Mouse (Mus musculus): ENCODE data around the gene Tial1. TPM values are rescaled to one million over a fixed set of nuclear protein-coding genes. Genes with fewer than 3 reads are reported as not detected.

Gene Tial1
- polyA plus RNA-seq (2014; fragmentation: Nextera tagmentation; extraction: Ambion mirVana), result 38.4 and 40.1 TPM in 2 replicates

DNA sequence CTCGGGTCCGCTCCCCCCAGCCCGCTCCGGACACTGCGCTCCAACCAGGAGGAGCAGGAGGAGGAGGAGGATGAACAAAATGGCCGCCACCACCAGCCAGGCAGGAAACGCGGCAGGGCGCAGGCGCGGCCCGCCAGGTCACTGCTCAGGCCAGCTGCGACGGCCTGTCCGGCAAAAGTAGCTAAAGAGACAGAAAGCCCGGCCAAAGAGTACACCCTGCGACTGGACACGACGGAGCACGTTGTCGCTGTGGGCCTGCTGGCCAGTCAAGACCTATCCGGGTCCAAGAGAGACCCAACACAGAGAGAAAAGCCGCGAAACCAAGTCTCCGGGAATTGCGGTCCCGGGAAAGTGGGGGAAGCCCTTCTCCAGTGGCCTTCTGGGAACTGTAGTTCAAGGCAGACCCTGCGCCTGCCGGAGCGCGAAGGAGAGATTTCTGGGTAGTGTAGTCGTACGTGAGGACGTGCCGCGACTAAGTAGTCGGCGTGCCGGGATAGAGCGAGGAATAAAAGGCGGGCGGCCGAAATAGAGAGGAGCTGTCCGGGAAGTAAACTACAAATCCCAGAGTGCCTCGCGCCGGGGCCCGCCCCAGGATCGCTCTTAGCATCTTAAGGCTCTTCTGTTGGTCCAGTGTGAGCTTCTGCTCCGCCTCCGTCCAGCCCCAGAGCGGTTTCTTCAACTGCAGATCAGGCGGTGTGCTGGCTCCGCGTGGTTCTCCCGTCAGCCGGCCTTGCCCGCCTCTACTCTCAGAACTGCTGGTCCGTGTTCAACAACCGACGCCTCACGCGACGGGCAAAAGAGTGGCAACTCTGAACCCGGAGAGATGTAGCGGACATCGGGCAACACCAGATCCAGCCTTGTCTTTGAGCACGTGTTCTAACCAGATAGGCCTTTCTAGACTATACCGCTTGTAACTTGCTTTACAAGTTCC lies at the start of gene Tial1:
TSS of gene Tial1 (minus strand) at position 433 of the 931 bp plus-strand sequence.
- Histone ChIP-seq H3K4me3 (ENCODE audit: low read depth, low read length) (peak within 1 kb of the TSS; percentile 59), H3K4me2 (ENCODE audit: low read depth, low read length) (peak within 1 kb of the TSS; percentile 85), H3K9me3 (ENCODE audit: control insufficient read depth, low read length) (peaks cover 6% of the 10 kb centered on the region; the same call in 1 of the 2 replicates), H3K4me1 (ENCODE audit: control insufficient read depth, insufficient read depth, low read length) (peaks cover 13% of the 10 kb centered on the region), H3K27ac (replicated peaks; ENCODE audit: low read depth, low read length) (peak within 1 kb of the TSS; percentile 96), H3K36me3 (ENCODE audit: control insufficient read depth, insufficient read depth, low read length) (no peaks in the 10 kb centered on the region), H3K9ac (ENCODE audit: low read depth, low read length) (peak within 1 kb of the TSS; percentile 80), H3K27me3 (replicated peaks; ENCODE audit: control insufficient read depth, insufficient read depth, low read length) (no peaks in the 10 kb centered on the region)
- ATAC-seq (ENCODE audit: low read depth), result peak; percentile 99
- DNase-seq (ENCODE audit: low spot score), result peak; percentile 100
- 1% methylated on average over 64 of the region's 69 CpGs for WGBS

DNA sequence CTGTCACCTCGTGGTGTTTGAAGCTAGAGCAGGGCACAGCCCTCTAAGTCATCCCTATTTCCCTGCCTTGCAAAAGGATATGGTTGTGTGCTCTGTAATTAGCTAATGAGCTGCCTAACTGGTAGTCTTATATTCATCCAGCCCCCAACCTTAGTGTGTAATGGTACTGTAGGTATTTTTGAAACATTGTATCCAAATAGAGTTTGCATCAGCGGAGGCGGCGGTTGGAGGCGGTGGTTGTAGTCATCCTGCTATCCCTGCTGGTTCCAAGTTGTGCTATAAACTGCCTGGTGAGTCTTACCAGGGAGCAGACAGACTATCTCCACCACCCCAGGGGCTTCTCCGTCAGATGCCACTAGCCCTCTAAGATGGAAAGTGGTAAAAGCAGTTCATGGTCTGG lies 42.6 kb upstream of the Tial1 start:
- no peaks in the 10 kb centered on the region for H3K36me3 ChIP-seq (ENCODE audit: control insufficient read depth, insufficient read depth, low read length)
- DNase-seq (ENCODE audit: low spot score), result no peak
- no peaks in the 10 kb centered on the region for H3K27me3 ChIP-seq (replicated peaks; ENCODE audit: control insufficient read depth, insufficient read depth, low read length)
- H3K9ac ChIP-seq (ENCODE audit: low read depth, low read length), result no peak overlapping the region
- 81% methylated on average over 6 of the region's 6 CpGs for WGBS
- ATAC-seq (ENCODE audit: low read depth), result no peak
- no peaks in the 10 kb centered on the region for H3K4me1 ChIP-seq (ENCODE audit: control insufficient read depth, insufficient read depth, low read length)
- no peaks in the 10 kb centered on the region for H3K9me3 ChIP-seq (ENCODE audit: control insufficient read depth, low read length)
- H3K27ac ChIP-seq (replicated peaks; ENCODE audit: low read depth, low read length), result no peak overlapping the region
- H3K4me2 ChIP-seq (ENCODE audit: low read depth, low read length), result no peak overlapping the region
- no peak overlapping the region for H3K4me3 ChIP-seq (ENCODE audit: low read depth, low read length)

DNA sequence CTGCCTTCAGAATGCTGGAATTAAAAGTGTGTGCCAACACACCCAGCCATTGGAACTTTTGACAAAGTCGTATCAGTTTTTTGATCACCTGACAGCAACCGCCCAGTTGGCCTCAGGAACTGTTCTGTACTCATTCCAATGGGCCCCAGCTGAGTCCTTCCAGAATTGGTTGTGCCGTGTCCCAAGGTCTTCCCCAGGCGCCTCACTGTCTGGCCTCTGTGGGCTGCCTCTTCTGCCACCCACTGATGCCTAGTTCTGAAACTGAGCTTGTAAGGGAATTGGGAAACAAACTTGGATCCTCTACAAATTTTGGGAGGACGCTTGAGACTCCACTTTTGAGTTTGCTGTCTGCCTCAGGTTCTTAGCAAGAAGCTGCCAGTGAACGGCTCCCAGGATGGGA lies 38.3 kb upstream of the Tial1 start:
- H3K9me3 ChIP-seq (ENCODE audit: control insufficient read depth, low read length), result no peaks in the 10 kb centered on the region
- no peak overlapping the region for H3K4me3 ChIP-seq (ENCODE audit: low read depth, low read length)
- WGBS, result 76% methylated on average over 6 of the region's 6 CpGs

GRCm38 (mm10) chr7:128494546-128494945 lies 33.0 kb upstream of the Tial1 start:
- no peaks in the 10 kb centered on the region for H3K36me3 ChIP-seq (ENCODE audit: control insufficient read depth, insufficient read depth, low read length)
- ATAC-seq (ENCODE audit: low read depth) (no peak), DNase-seq (ENCODE audit: low spot score) (no peak)
- H3K27me3 ChIP-seq (replicated peaks; ENCODE audit: control insufficient read depth, insufficient read depth, low read length), result no peaks in the 10 kb centered on the region
- H3K9ac ChIP-seq (ENCODE audit: low read depth, low read length), result no peak overlapping the region
- H3K27ac ChIP-seq (replicated peaks; ENCODE audit: low read depth, low read length), result no peak overlapping the region
- H3K4me2 ChIP-seq (ENCODE audit: low read depth, low read length), result no peak overlapping the region
- H3K4me1 ChIP-seq (ENCODE audit: control insufficient read depth, insufficient read depth, low read length), result no peaks in the 10 kb centered on the region
- H3K4me3 ChIP-seq (ENCODE audit: low read depth, low read length), result no peak overlapping the region
- 87% methylated on average over 5 of the region's 5 CpGs for WGBS
- H3K9me3 ChIP-seq (ENCODE audit: control insufficient read depth, low read length), result no peaks in the 10 kb centered on the region

More for the DNA sequence above, 38.3 kb upstream of the Tial1 start:
- H3K9ac ChIP-seq (ENCODE audit: low read depth, low read length), result no peak overlapping the region
- H3K4me2 ChIP-seq (ENCODE audit: low read depth, low read length), result no peak overlapping the region
- no peak overlapping the region for H3K27ac ChIP-seq (replicated peaks; ENCODE audit: low read depth, low read length)
- no peaks in the 10 kb centered on the region for H3K36me3 ChIP-seq (ENCODE audit: control insufficient read depth, insufficient read depth, low read length)
- no peaks in the 10 kb centered on the region for H3K4me1 ChIP-seq (ENCODE audit: control insufficient read depth, insufficient read depth, low read length)
- no peak for DNase-seq (ENCODE audit: low spot score)
- no peaks in the 10 kb centered on the region for H3K27me3 ChIP-seq (replicated peaks; ENCODE audit: control insufficient read depth, insufficient read depth, low read length)
- ATAC-seq (ENCODE audit: low read depth), result no peak

DNA sequence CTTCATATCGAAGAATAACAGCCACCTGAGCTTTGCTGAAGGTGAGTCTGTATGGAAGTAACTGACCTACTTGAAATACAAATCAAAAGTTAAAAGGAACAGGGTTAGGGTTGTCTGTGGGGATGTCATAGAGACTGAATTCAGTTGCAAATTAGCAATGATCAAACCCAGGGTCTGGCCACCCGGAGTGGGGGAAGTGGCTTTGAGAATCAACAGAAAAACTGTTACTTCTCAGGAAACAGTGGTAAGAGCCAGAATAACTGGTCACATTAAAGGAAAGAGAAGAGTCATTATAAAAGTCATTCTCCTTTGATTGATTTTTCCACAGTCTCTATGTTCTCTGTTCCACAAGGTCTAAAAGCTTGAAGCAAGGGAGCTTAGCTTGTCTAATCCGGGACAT lies 27.5 kb upstream of the Tial1 start:
- ATAC-seq (ENCODE audit: low read depth) (no peak), DNase-seq (ENCODE audit: low spot score) (no peak)
- 92% methylated on average over 3 of the region's 3 CpGs for WGBS
- Histone ChIP-seq H3K27ac (replicated peaks; ENCODE audit: low read depth, low read length) (no peak overlapping the region), H3K4me3 (ENCODE audit: low read depth, low read length) (no peak overlapping the region), H3K9ac (ENCODE audit: low read depth, low read length) (no peak overlapping the region), H3K9me3 (ENCODE audit: control insufficient read depth, low read length) (peaks cover 26% of the 10 kb centered on the region; the same call in 1 of the 2 replicates), H3K4me2 (ENCODE audit: low read depth, low read length) (no peak overlapping the region), H3K27me3 (replicated peaks; ENCODE audit: control insufficient read depth, insufficient read depth, low read length) (no peaks in the 10 kb centered on the region), H3K36me3 (ENCODE audit: control insufficient read depth, insufficient read depth, low read length) (no peaks in the 10 kb centered on the region), H3K4me1 (ENCODE audit: control insufficient read depth, insufficient read depth, low read length) (no peaks in the 10 kb centered on the region)

GRCm38 (mm10) chr7:128474322-128474721 lies 12.8 kb upstream of the Tial1 start:
- Histone ChIP-seq H3K27me3 (replicated peaks; ENCODE audit: control insufficient read depth, insufficient read depth, low read length) (no peaks in the 10 kb centered on the region), H3K4me3 (ENCODE audit: low read depth, low read length) (no peak overlapping the region), H3K9me3 (ENCODE audit: control insufficient read depth, low read length) (peaks cover 11% of the 10 kb centered on the region), H3K4me1 (ENCODE audit: control insufficient read depth, insufficient read depth, low read length) (no peaks in the 10 kb centered on the region), H3K27ac (replicated peaks; ENCODE audit: low read depth, low read length) (no peak overlapping the region), H3K4me2 (ENCODE audit: low read depth, low read length) (peak overlapping the region; percentile 35), H3K36me3 (ENCODE audit: control insufficient read depth, insufficient read depth, low read length) (no peaks in the 10 kb centered on the region), H3K9ac (ENCODE audit: low read depth, low read length) (no peak overlapping the region)
- DNase-seq (ENCODE audit: low spot score) (peak; percentile 61), ATAC-seq (ENCODE audit: low read depth) (peak; percentile 72; the same call in 1 of the 2 replicates)
- 52% methylated on average over 10 of the region's 10 CpGs for WGBS

DNA sequence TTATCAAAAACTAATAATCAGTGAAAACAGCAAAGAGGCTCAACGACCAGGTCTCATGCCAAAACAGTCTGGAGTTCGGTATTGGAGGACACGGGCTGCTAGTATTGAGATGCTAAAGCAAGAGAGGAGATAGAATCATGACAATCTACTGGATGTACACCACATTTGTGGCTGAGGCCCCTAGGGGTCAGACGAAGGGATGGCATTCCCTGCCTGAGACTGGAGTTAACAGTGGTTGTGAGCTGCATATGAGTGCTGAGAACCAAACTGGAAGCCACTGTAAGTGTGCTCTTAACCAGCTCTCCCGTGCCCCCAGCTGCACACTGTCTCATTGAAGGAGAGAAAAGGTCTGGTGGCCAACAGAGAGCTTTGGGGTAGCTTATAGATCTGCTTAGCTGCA lies 889 bp upstream of the Tial1 start:
- 67% methylated on average over 5 of the region's 5 CpGs for WGBS
- Histone ChIP-seq H3K4me3 (ENCODE audit: low read depth, low read length) (peak overlapping the region; percentile 59), H3K27ac (replicated peaks; ENCODE audit: low read depth, low read length) (0 out of 2 replicates have a peak overlapping the region, but pooled peaks have one; percentile 67), H3K9ac (ENCODE audit: low read depth, low read length) (peak overlapping the region; percentile 66), H3K4me2 (ENCODE audit: low read depth, low read length) (peak overlapping the region; percentile 85), H3K27me3 (replicated peaks; ENCODE audit: control insufficient read depth, insufficient read depth, low read length) (no peaks in the 10 kb centered on the region), H3K4me1 (ENCODE audit: control insufficient read depth, insufficient read depth, low read length) (peaks cover 12% of the 10 kb centered on the region), H3K36me3 (ENCODE audit: control insufficient read depth, insufficient read depth, low read length) (no peaks in the 10 kb centered on the region), H3K9me3 (ENCODE audit: control insufficient read depth, low read length) (peaks cover 6% of the 10 kb centered on the region; the same call in 1 of the 2 replicates)
- no peak for DNase-seq (ENCODE audit: low spot score)
- no peak for ATAC-seq (ENCODE audit: low read depth)

GRCm38 (mm10) chr7:128460865-128461228 lies 670 bp downstream of the Tial1 start:
- Histone ChIP-seq H3K36me3 (ENCODE audit: control insufficient read depth, insufficient read depth, low read length) (no peaks in the 10 kb centered on the region), H3K27ac (replicated peaks; ENCODE audit: low read depth, low read length) (peak overlapping the region; percentile 96), H3K4me2 (ENCODE audit: low read depth, low read length) (peak overlapping the region; percentile 85), H3K4me3 (ENCODE audit: low read depth, low read length) (peak overlapping the region; percentile 59), H3K9me3 (ENCODE audit: control insufficient read depth, low read length) (peaks cover 6% of the 10 kb centered on the region; the same call in 1 of the 2 replicates), H3K9ac (ENCODE audit: low read depth, low read length) (peak overlapping the region; percentile 80), H3K4me1 (ENCODE audit: control insufficient read depth, insufficient read depth, low read length) (peaks cover 13% of the 10 kb centered on the region), H3K27me3 (replicated peaks; ENCODE audit: control insufficient read depth, insufficient read depth, low read length) (no peaks in the 10 kb centered on the region)
- DNase-seq (ENCODE audit: low spot score) (no peak), ATAC-seq (ENCODE audit: low read depth) (no peak; the same call in 1 of the 2 replicates)
- WGBS, result 0% methylated on average over 12 of the region's 23 CpGs
